Mouse (Mus musculus) neural tube, embryonic 14.5 days (tissue): ENCODE measurements around the gene Ccdc36. TPM values are rescaled to one million over a fixed set of nuclear protein-coding genes. Genes with fewer than 3 reads are reported as not detected.

Source experiments
- ATAC-seq: fragments of 200-750 bp; cut with Nextera tagmentation; 2 replicates; pipeline ENCODE4 v1.8.0; 2017; ENCODE audit warnings: low read depth, mild to moderate bottlenecking, moderate TSS enrichment, moderate library complexity
- H3K27ac ChIP-seq: fragments of 300-500 bp; sonication (generic); 2 replicates; pipeline ENCODE4 v1.5.1; 2014; ENCODE audit warnings: low read depth, mild to moderate bottlenecking, control low read depth, low read length, moderate library complexity, mixed read lengths
- H3K27me3 ChIP-seq: fragments of 300-500 bp; sonication (generic); 2 replicates; pipeline ENCODE4 v1.6.1; 2014; ENCODE audit warnings: low read length; ENCODE audit not compliant: control insufficient read depth, insufficient read depth
- H3K36me3 ChIP-seq: fragments of 300-500 bp; sonication (generic); 2 replicates; pipeline ENCODE4 v1.6.1; 2014; ENCODE audit warnings: low read length, mixed read lengths; ENCODE audit not compliant: control insufficient read depth, insufficient read depth
- H3K4me1 ChIP-seq: fragments of 300-500 bp; sonication (generic); 2 replicates; pipeline ENCODE4 v1.6.1; 2014; ENCODE audit warnings: low read length; ENCODE audit not compliant: control insufficient read depth, insufficient read depth
- H3K4me2 ChIP-seq: fragments of 300-500 bp; sonication (generic); 2 replicates; pipeline ENCODE4 v1.6.1; 2014; ENCODE audit warnings: mild to moderate bottlenecking, low read depth, low read length, control low read depth
- H3K4me3 ChIP-seq: fragments of 300-500 bp; sonication (generic); 2 replicates; pipeline ENCODE4 v1.5.1; 2014; ENCODE audit warnings: low read depth, low read length, control low read depth, mixed read lengths
- H3K9ac ChIP-seq: fragments of 300-500 bp; sonication (generic); replicated peaks from 2 replicates; pipeline ENCODE4 v1.6.1; 2014; ENCODE audit warnings: low read depth, mild to moderate bottlenecking, control low read depth, low read length, mixed read lengths
- H3K9me3 ChIP-seq: fragments of 300-500 bp; sonication (generic); 2 replicates; pipeline ENCODE4 v1.6.1; 2016; ENCODE audit warnings: low read length; ENCODE audit not compliant: control insufficient read depth
- WGBS: fragments of 180-500 bp; shearing (Covaris S2); extraction: QIAGEN DNeasy Blood & Tissue Kit; methylation state at CpG from one replicate; pipeline ENCODE4 v1.1.7; 2014; 5-methylcytosine and 5-hydroxymethylcytosine counted together
- polyA plus RNA-seq: library from polyadenylated mRNA; unstranded; fragments of >200 nt; fragmentation: Nextera tagmentation; extraction: Ambion mirVana; gene quantifications from 2 replicates; pipeline ENCODE4 v1.2.1, GENCODE M21; 2014

The Ccdc36 gene
- polyA plus RNA-seq, 1 experiment from 2014 or later: 1.7 TPM

DNA sequence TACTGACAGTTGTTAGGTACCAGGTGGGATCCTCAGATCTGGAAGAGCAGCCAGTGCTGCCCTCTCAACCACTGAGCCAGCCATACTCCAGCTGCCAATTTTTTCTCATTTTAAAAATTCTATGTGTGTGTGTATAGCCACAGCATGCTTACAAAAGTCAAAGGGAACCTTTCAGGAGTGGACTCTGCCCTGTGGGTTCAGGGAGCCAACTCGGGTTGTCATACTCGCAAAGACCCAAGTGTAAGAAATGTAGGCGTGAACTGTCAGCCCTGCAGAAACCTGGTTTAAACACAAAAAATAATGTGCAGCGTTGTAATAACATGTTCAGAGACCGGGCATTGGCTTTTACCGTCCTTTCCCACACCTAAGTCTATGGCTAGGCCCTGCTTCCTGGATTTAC lies 34.1 kb downstream of the Ccdc36 start:
- Histone ChIP-seq H3K4me1 (no peaks in the 10 kb centered on the region), H3K36me3 (peaks cover 28% of the 10 kb centered on the region), H3K4me2 (no peak overlapping the region), H3K4me3 (no peak overlapping the region), H3K9me3 (no peaks in the 10 kb centered on the region), H3K27me3 (no peaks in the 10 kb centered on the region), H3K9ac (no peak overlapping the region), H3K27ac (no peak overlapping the region)
- 95% methylated on average over 6 of the region's 6 CpGs for WGBS
- no peak for ATAC-seq

GRCm38 (mm10) chr9:108392676-108393075 lies 35.6 kb downstream of the Ccdc36 start, which contains the start of gene 1700102P08Rik:
Gene 1700102P08Rik, plus strand, starts transcription at chr9:108392805.
- no peak within 1 kb of the TSS for H3K9ac ChIP-seq
- H3K36me3 ChIP-seq: peaks cover 43% of the 10 kb centered on the region
- 62% methylated on average over 18 of the region's 18 CpGs for WGBS
- H3K9me3 ChIP-seq: no peaks in the 10 kb centered on the region
- no peaks in the 10 kb centered on the region for H3K4me1 ChIP-seq
- ATAC-seq: no peak
- H3K27ac ChIP-seq: no peak within 1 kb of the TSS
- H3K4me3 ChIP-seq: no peak within 1 kb of the TSS
- no peak within 1 kb of the TSS for H3K4me2 ChIP-seq
- no peaks in the 10 kb centered on the region for H3K27me3 ChIP-seq

- 89% methylated on average over 6 of the region's 6 CpGs for WGBS
- no peak for ATAC-seq
- no peak overlapping the region for H3K4me2 ChIP-seq
- H3K9me3 ChIP-seq: no peaks in the 10 kb centered on the region
- no peak overlapping the region for H3K4me3 ChIP-seq
- no peaks in the 10 kb centered on the region for H3K27me3 ChIP-seq
- H3K9ac ChIP-seq: no peak overlapping the region
- peaks cover 68% of the 10 kb centered on the region for H3K36me3 ChIP-seq
- H3K4me1 ChIP-seq: no peaks in the 10 kb centered on the region
- no peak overlapping the region for H3K27ac ChIP-seq
Measured at GRCm38 (mm10) chr9:108389220-108389619, 39.1 kb downstream of the Ccdc36 start.

DNA sequence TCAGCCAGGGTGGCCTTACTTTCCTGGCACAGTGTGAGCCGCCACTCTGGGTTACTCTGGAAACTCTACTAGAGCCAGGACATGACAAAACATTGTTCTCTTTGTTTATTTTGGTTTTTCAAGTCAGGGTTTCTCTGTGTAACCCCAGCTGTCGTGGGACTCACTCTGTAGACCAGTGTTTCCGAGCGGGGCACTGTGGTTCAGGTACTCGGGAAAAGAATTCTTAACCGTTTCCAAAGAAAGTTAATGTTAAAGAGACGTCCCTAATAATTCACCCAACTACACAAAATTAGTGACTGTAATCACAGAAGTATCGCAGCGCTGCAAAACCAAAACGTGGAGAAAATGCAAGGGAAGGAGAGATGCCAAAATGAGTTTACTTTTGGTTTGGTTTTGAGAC lies 39.7 kb downstream of the Ccdc36 start:
- peaks cover 73% of the 10 kb centered on the region for H3K36me3 ChIP-seq
- H3K4me1 ChIP-seq: no peaks in the 10 kb centered on the region
- H3K4me3 ChIP-seq: no peak overlapping the region
- 85% methylated on average over 10 of the region's 10 CpGs for WGBS
- H3K9ac ChIP-seq: no peak overlapping the region
- H3K4me2 ChIP-seq: no peak overlapping the region
- no peak for ATAC-seq
- no peaks in the 10 kb centered on the region for H3K9me3 ChIP-seq
- H3K27ac ChIP-seq: no peak overlapping the region
- no peaks in the 10 kb centered on the region for H3K27me3 ChIP-seq

- Histone ChIP-seq H3K36me3 (peaks cover 82% of the 10 kb centered on the region), H3K27ac (no peak overlapping the region), H3K4me2 (no peak overlapping the region), H3K27me3 (no peaks in the 10 kb centered on the region), H3K4me3 (no peak overlapping the region), H3K9me3 (no peaks in the 10 kb centered on the region), H3K9ac (no peak overlapping the region), H3K4me1 (no peaks in the 10 kb centered on the region)
- 92% methylated on average over 4 of the region's 4 CpGs for WGBS
- no peak for ATAC-seq
Measured at GRCm38 (mm10) chr9:108386816-108387215, 41.5 kb downstream of the Ccdc36 start.

DNA sequence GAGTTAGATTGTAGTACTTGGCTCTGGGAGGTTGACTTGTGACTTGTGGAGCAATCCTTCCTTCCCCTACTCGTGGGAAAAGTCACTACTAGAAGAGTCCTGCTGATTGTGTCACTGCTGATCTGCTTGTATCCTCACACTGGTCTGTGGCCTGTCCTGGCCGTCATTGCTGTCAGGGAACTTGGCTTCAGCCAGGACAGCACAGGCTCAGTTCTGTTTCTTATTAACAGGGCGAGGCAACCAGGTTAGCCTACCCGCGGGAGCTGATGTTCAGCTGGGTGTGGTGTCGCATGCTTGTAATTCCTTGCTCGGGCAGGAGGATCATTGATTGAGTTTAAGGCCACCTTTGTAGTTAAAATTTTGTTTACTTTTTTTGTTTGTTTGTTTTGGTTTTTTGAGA lies 43.3 kb downstream of the Ccdc36 start:
- 92% methylated on average over 7 of the region's 7 CpGs for WGBS
- ATAC-seq: no peak
- Histone ChIP-seq H3K9me3 (no peaks in the 10 kb centered on the region), H3K4me1 (no peaks in the 10 kb centered on the region), H3K9ac (no peak overlapping the region), H3K27me3 (no peaks in the 10 kb centered on the region), H3K4me2 (no peak overlapping the region), H3K36me3 (peaks cover 84% of the 10 kb centered on the region), H3K4me3 (no peak overlapping the region), H3K27ac (no peak overlapping the region)

DNA sequence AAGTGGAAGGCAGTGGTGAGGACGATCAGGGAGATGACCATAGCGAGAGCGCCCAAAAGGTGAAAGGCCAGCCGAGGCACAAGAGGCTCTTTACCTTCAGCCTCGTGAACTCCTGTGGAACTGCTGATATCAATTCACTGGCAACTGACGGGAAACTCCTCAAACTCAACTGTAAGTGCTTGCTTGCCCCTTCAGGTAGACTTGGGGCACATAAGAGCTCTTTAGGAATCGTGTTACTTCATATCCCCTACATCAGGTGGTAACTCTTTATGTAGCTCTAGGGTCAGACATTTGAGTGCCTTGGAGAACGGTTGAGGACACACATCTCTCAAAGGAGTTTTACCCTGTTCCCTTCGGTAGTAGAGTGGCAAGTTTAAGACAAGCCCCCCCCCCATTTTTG lies 46.9 kb downstream of the Ccdc36 start:
- Histone ChIP-seq H3K4me2 (no peak overlapping the region), H3K9me3 (no peaks in the 10 kb centered on the region), H3K4me1 (no peaks in the 10 kb centered on the region), H3K9ac (no peak overlapping the region), H3K36me3 (peaks cover 75% of the 10 kb centered on the region), H3K4me3 (no peak overlapping the region), H3K27me3 (no peaks in the 10 kb centered on the region), H3K27ac (no peak overlapping the region)
- ATAC-seq: no peak
- WGBS: 94% methylated on average over 9 of the region's 9 CpGs

- H3K4me2 ChIP-seq: no peak overlapping the region
- H3K27ac ChIP-seq: no peak overlapping the region
- H3K4me3 ChIP-seq: no peak overlapping the region
- H3K36me3 ChIP-seq: peaks cover 77% of the 10 kb centered on the region
- no peaks in the 10 kb centered on the region for H3K4me1 ChIP-seq
- WGBS: 96% methylated on average over 4 of the region's 4 CpGs
- ATAC-seq: no peak
- no peaks in the 10 kb centered on the region for H3K9me3 ChIP-seq
- no peak overlapping the region for H3K9ac ChIP-seq
- no peaks in the 10 kb centered on the region for H3K27me3 ChIP-seq
Measured at GRCm38 (mm10) chr9:108379294-108379693, 49.0 kb downstream of the Ccdc36 start.

DNA sequence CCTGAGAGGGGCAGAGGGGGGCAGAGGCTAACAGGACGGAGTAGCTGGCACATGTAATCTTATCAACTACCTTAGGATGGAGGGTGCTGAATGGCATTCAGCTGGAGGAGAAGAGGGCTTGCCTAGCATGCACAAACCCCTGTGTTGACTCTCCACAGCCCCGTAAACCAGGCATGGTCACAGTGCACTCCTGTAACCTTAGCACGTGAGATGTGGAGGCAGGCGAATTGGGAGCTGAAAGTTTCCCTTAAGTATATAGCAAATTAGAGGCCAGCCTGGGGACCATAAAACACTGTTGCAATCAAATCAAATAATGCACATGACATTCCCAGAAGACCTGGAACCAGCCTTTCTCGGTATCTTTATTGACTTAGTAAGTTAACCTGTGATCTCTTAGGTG lies 49.5 kb downstream of the Ccdc36 start:
- no peak for ATAC-seq
- H3K4me1 ChIP-seq: no peaks in the 10 kb centered on the region
- H3K9ac ChIP-seq: no peak overlapping the region
- H3K4me2 ChIP-seq: no peak overlapping the region
- no peak overlapping the region for H3K27ac ChIP-seq
- H3K4me3 ChIP-seq: no peak overlapping the region
- 84% methylated on average over 5 of the region's 5 CpGs for WGBS
- H3K27me3 ChIP-seq: no peaks in the 10 kb centered on the region
- H3K36me3 ChIP-seq: peaks cover 77% of the 10 kb centered on the region
- H3K9me3 ChIP-seq: no peaks in the 10 kb centered on the region

DNA sequence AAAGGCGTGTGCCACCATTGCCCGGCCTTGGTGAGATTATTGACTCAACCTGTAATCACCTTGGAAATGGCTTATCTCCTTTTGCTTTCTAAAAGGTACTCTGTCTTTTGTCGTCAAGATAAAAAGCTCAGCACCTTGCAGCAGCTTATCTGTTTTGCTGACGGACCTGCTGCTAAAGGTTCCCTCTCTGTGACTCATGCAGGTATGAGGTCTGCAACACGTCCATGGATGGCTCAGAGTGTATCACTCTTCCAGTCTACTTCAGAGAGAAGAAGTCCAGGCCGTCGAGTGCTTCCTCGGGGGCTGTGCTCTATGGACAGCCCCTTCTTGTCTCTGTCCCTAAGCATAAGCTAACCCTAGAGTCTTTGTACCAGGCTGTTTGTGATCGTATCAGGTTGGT lies 50.0 kb downstream of the Ccdc36 start:
- 92% methylated on average over 9 of the region's 9 CpGs for WGBS
- Histone ChIP-seq H3K9ac (no peak overlapping the region), H3K4me1 (no peaks in the 10 kb centered on the region), H3K4me2 (no peak overlapping the region), H3K27ac (no peak overlapping the region), H3K27me3 (no peaks in the 10 kb centered on the region), H3K9me3 (no peaks in the 10 kb centered on the region), H3K4me3 (no peak overlapping the region), H3K36me3 (peaks cover 77% of the 10 kb centered on the region)
- no peak for ATAC-seq
